Mouse (Mus musculus) bone marrow macrophage, adult 2 months (primary cell): ENCODE results near the gene Cog4.

Experiments used
- CTCF ChIP-seq: IDR thresholded peaks from 2 replicates; pipeline ENCODE4 v1.5.1; 2012; ENCODE audit warnings: low read depth, mild to moderate bottlenecking, low read length, moderate library complexity
- POLR2A ChIP-seq: IDR thresholded peaks from 2 replicates; pipeline ENCODE4 v1.6.1; 2012; ENCODE audit warnings: mild to moderate bottlenecking, low read depth, low read length, borderline replicate concordance

GRCm38 (mm10) chr8:110894851-110895250 lies 48.5 kb downstream of the Cog4 start:
- TF ChIP-seq POLR2A = no peak
- TF ChIP-seq CTCF = no peak
